Mouse (Mus musculus) forebrain, embryonic 14.5 days (tissue): ENCODE measurements at regions not wholly inside any gene's neighbourhood (a gene's known extent, or its start where the extent isn't known, plus 50 kb on each side); places are given as distances from the start of the nearest gene placed in this dataset.

Experiments
- ATAC-seq: fragments of 200-750 bp; cut with Nextera tagmentation; 2 replicates; pipeline ENCODE4 v1.8.0; 2017; ENCODE audit warnings: mild to moderate bottlenecking, moderate library complexity
- DNase-seq: peaks from one replicate; pipeline ENCODE4 v3.0.0-alpha.2; 2015; ENCODE audit warnings: low spot score
- H3K27ac ChIP-seq: fragments of 300-500 bp; sonication (generic); 2 replicates; pipeline ENCODE4 v1.5.1; 2014; ENCODE audit warnings: low read depth, mild to moderate bottlenecking, control low read depth, low read length, moderate library complexity
- H3K27me3 ChIP-seq: fragments of 300-500 bp; sonication (generic); replicated peaks from 2 replicates; pipeline ENCODE4 v1.6.1; 2014; ENCODE audit warnings: low read length, control low read depth, mixed read lengths; ENCODE audit not compliant: control insufficient read depth, insufficient read depth
- H3K36me3 ChIP-seq: fragments of 300-500 bp; sonication (generic); 2 replicates; pipeline ENCODE4 v1.6.1; 2014; ENCODE audit warnings: low read length, control low read depth; ENCODE audit not compliant: control insufficient read depth, insufficient read depth
- H3K4me1 ChIP-seq: fragments of 300-500 bp; sonication (generic); 2 replicates; pipeline ENCODE4 v1.6.1; 2014; ENCODE audit warnings: antibody characterized with exemption, low read length, control low read depth; ENCODE audit not compliant: control insufficient read depth, insufficient read depth
- H3K4me2 ChIP-seq: fragments of 300-500 bp; sonication (generic); 2 replicates; pipeline ENCODE4 v1.6.1; 2014; ENCODE audit warnings: mild to moderate bottlenecking, control low read depth, low read length
- H3K4me3 ChIP-seq: fragments of 300-500 bp; sonication (generic); 2 replicates; pipeline ENCODE4 v1.5.1; 2014; ENCODE audit warnings: low read depth, low read length, control low read depth
- H3K9ac ChIP-seq: fragments of 300-500 bp; sonication (generic); 2 replicates; pipeline ENCODE4 v1.6.1; 2014; ENCODE audit warnings: mild to moderate bottlenecking, low read length, control low read depth, moderate library complexity
- H3K9me3 ChIP-seq: fragments of 300-500 bp; sonication (generic); replicated peaks from 2 replicates; pipeline ENCODE4 v1.6.1; 2016; ENCODE audit warnings: low read length, control low read depth, mixed read lengths; ENCODE audit not compliant: control insufficient read depth
- WGBS: fragments of 180-500 bp; shearing (Covaris S2); extraction: QIAGEN DNeasy Blood & Tissue Kit; methylation state at CpG from one replicate; pipeline ENCODE4 v1.1.7; 2014; 5-methylcytosine and 5-hydroxymethylcytosine counted together

DNA sequence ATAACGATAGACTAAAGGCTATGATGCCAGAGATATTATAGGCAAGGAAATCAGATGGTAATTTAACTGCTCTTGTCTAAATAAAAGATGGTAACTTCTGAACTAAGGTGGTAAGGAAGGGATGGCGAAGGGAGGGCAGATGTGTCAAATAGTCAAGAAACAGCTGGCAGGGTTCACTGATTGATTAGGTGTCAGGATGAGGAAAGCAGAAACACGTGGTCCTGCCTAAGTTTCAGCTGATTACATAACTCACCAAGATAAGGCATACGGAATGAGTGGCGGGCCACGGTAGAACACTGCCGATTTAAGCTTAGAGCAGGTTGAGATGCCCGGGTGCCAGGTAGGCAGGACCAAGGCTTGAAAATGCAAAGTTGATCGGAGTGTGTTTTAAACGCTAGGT is 143.2 kb downstream of the Gm45692 start:
- WGBS = 97% methylated on average over 10 of the region's 10 CpGs
- ATAC-seq = no peak
- Histone ChIP-seq H3K4me1 (peaks cover 28% of the 10 kb centered on the region), H3K27me3 (no peaks in the 10 kb centered on the region), H3K4me2 (no peak overlapping the region), H3K9me3 (no peaks in the 10 kb centered on the region), H3K4me3 (no peak overlapping the region), H3K36me3 (no peaks in the 10 kb centered on the region), H3K9ac (no peak overlapping the region), H3K27ac (no peak overlapping the region)
- no peak for DNase-seq

DNA sequence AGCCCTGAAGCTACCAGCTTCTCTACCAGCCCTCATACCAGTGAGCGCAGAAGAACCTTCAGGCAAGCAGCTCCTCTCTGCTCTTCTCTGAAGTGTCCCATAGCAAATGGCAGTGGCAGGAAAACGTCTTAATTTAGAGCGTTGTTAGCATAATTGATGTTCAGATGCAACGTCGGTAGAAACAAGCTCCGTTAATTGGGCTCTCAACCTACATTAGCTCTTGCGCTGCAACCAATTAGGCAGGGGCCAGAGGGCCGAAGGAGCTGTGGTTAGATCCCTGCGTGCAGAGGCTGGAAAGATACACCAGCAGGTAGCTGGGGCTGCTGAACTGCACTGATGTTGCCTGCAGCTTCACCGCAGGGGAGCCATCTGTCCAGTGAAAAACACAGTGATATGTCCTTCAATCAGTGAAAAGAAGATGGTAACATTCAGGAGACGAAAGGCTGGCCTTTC is 145.6 kb downstream of the Gm45692 start:
- DNase-seq = peak; percentile 85
- peak overlapping the region; percentile 63 for H3K27ac ChIP-seq
- H3K4me3 ChIP-seq = no peak overlapping the region
- peaks cover 48% of the 10 kb centered on the region for H3K4me1 ChIP-seq
- WGBS = 4% methylated on average over 11 of the region's 11 CpGs
- peak; percentile 69 for ATAC-seq
- no peaks in the 10 kb centered on the region for H3K36me3 ChIP-seq
- no peaks in the 10 kb centered on the region for H3K9me3 ChIP-seq
- no peaks in the 10 kb centered on the region for H3K27me3 ChIP-seq
- no peak overlapping the region for H3K9ac ChIP-seq
- H3K4me2 ChIP-seq = peak overlapping the region; percentile 28

DNA sequence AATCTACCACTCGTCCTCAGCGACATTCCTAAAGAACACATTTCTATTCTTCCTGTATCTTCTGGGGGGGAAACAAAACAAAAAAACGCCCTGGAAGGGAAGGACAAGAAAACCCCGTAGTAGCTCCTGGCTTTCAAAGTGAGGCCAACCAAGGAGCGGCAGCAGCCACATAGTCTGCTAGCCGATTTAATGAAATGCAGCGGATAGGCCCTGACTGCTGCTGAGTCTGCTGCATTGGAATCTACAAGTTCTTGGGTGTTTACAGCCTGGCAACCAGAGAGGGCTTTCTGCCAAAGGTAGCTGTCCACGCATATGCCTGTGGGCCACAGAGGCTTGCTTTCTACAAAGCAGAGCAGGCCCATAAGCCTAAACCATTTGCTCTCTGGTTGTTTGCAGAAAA is 146.0 kb downstream of the Gm45692 start:
- peak overlapping the region; percentile 28 for H3K4me2 ChIP-seq
- DNase-seq (peak; percentile 77), ATAC-seq (peak; percentile 57)
- no peak overlapping the region for H3K4me3 ChIP-seq
- H3K4me1 ChIP-seq = peaks cover 48% of the 10 kb centered on the region
- H3K9me3 ChIP-seq = no peaks in the 10 kb centered on the region
- H3K27me3 ChIP-seq = no peaks in the 10 kb centered on the region
- no peaks in the 10 kb centered on the region for H3K36me3 ChIP-seq
- H3K9ac ChIP-seq = no peak overlapping the region
- WGBS = 3% methylated on average over 8 of the region's 8 CpGs
- peak overlapping the region; percentile 63 for H3K27ac ChIP-seq

DNA sequence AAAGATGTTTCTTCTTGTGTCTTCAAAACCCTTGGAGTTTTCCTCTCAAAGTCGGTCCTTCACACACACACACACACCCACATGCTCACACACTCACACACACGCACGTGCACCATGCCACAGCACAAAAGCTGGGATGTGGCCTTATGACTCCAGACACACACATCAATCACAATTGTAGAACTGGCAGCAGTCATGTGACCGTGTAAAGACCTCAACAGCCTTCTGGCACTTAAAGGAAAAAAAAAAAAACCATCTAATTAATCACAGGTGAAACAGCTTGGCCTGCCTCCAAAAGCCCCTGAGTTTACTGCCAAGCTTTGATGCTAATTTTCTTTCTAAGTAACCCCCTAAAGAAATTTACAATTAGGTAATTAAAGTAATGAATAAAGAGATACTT is 147.1 kb downstream of the Gm45692 start:
- DNase-seq (peak; percentile 80), ATAC-seq (peak; percentile 45)
- no peaks in the 10 kb centered on the region for H3K9me3 ChIP-seq
- peak overlapping the region; percentile 63; the same call in 1 of the 2 replicates for H3K27ac ChIP-seq
- peaks cover 48% of the 10 kb centered on the region for H3K4me1 ChIP-seq
- no peak overlapping the region for H3K4me2 ChIP-seq
- no peak overlapping the region for H3K4me3 ChIP-seq
- H3K9ac ChIP-seq = no peak overlapping the region
- WGBS = 8% methylated on average over 4 of the region's 4 CpGs
- H3K27me3 ChIP-seq = no peaks in the 10 kb centered on the region
- no peaks in the 10 kb centered on the region for H3K36me3 ChIP-seq

DNA sequence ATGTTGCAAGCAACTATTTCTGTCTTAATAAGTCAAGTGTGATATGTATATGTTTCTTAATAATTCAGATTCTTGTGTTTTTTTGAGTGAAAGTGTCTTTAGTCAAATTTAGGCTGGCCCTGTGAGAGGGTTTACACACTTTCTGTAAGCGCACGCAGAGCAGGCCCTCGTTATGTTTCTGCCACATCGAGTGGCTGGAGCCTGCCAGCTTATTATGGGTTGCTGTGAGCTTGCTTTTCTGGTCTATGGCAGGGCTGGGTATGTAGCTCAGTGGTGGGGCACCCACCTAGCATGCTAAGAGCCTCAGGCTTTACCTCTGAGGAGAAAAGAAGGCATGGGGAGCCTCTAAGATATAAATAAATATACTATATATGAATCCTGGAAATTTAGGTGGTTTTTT is 148.2 kb downstream of the Gm45692 start:
- Histone ChIP-seq H3K9me3 (no peaks in the 10 kb centered on the region), H3K4me3 (no peak overlapping the region), H3K27ac (no peak overlapping the region), H3K4me1 (peaks cover 48% of the 10 kb centered on the region), H3K36me3 (no peaks in the 10 kb centered on the region), H3K9ac (no peak overlapping the region), H3K27me3 (no peaks in the 10 kb centered on the region), H3K4me2 (no peak overlapping the region)
- WGBS = 23% methylated on average over 4 of the region's 4 CpGs
- ATAC-seq (no peak), DNase-seq (no peak)

DNA sequence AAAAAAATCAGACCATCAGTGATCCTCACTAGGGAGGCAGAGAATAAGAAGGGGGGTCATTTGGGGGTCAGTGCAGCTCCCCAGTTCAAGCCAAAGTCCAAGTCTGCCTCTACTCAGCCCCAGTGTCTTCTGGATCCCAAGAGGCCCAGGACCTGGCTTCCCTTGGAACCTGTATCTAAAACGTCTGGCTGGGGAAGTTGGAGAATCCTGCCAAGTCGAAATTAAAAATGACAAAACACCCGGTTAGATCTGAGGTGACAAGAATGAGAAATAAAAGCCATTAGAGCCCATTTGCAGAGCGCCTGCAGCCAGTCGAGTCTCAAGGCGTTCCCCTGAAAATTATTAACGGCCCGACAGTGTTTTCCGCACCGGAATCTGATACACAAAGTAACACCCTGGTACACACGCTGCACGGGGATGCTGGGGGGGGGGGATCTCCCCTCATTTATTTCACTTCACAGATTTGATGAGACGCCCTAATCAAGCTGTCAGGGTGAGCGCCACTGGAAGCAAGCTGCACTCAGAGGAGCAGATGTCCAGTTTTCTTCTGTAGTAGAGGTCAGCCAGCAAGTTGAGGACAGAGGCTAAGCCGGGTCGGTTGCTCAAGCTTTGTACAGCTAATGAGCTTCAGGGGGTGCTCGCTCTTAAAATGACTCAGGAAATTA is 149.5 kb downstream of the Gm45692 start:
- WGBS = 11% methylated on average over 17 of the region's 17 CpGs
- Histone ChIP-seq H3K27me3 (no peaks in the 10 kb centered on the region), H3K9ac (peak overlapping the region; percentile 32; the same call in 1 of the 2 replicates), H3K4me1 (peaks cover 55% of the 10 kb centered on the region), H3K4me2 (0 out of 2 replicates have a peak overlapping the region, but pooled peaks have one; percentile 3), H3K9me3 (no peaks in the 10 kb centered on the region), H3K36me3 (no peaks in the 10 kb centered on the region), H3K4me3 (no peak overlapping the region), H3K27ac (no peak overlapping the region; the same call in 1 of the 2 replicates)
- DNase-seq (peak; percentile 59), ATAC-seq (no peak)

DNA sequence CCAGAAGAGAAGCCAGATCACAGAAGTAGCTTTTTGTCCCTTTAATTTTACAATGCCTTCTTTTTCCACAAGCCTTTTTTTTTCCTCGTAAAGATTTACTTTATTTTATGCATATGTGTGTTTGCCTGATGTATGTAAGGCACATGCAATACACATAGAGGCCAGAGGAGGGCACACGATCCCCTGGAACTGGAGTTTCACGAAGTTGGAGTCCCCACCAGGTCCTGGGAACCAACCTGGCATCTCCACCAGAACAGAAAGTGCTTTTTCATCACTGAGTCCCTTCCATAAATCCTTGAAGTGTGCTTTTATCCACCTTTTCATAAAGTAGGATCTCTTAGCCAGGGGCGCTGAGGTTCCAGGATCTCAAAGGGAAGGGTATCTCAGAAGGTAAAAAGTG is 152.8 kb downstream of the Gm45692 start:
- no peak overlapping the region for H3K27ac ChIP-seq
- no peak overlapping the region for H3K4me3 ChIP-seq
- WGBS = 31% methylated on average over 4 of the region's 4 CpGs
- no peak overlapping the region for H3K9ac ChIP-seq
- DNase-seq = peak; percentile 51
- H3K36me3 ChIP-seq = no peaks in the 10 kb centered on the region
- ATAC-seq = no peak
- no peaks in the 10 kb centered on the region for H3K27me3 ChIP-seq
- peaks cover 28% of the 10 kb centered on the region for H3K4me1 ChIP-seq
- no peak overlapping the region for H3K4me2 ChIP-seq
- no peaks in the 10 kb centered on the region for H3K9me3 ChIP-seq

DNA sequence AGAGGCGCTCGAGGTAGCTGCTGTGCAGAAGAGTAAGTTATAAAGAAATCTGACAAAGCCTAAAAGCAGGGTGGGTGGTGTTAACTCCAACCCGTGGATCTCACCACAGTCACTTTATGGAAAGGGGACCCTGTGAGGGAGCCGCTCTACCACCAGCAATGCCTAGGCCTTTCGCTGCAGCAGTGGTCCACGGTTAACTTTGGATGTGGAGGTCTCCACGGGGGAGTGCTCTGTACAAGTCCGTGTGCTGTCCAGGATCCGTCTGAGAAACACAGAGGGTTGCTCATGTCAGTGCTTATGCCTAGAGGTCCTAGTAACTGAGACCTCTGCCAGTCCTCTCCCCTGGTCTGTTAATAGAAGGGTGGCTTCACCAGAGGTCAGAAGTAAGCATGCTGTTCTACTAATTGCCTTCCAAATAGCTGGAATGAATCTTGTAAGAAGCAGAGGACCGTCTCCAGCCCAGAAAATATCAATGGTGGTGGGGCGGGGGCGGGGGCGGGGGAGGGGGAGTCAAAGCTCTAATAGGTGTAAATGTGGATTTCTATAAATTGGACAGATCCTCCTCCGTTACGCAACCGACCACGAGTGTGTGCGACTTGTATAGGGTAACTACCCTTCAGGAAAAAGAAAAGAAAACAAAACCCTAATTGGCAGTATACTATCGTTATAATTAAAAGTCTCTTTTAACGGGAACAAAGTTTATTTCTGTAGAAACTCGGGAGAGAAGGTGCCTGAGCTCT is 153.5 kb downstream of the Gm45692 start:
- H3K27ac ChIP-seq = no peak overlapping the region
- WGBS = 24% methylated on average over 21 of the region's 21 CpGs
- H3K4me3 ChIP-seq = no peak overlapping the region

DNA sequence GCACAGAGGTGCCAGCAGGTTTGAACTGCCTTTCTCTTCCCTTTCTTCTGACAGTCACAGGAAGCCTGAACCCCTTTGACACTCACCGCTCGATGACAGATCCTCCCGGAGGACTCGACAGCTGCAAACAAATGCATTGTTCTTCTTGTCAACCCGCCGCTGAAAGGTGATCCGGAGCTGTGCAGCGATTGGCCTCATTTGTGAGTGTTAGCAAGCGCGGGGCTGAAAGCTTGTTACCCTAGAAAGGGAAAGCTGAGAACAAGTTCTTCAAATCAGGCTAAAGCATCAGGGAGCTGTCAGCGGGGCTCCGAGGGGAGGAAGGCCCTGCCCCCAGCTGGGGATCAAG is 154.1 kb downstream of the Gm45692 start:
- peak; percentile 67 for DNase-seq
- ATAC-seq = peak; percentile 60
- Histone ChIP-seq H3K4me2 (peak overlapping the region; percentile 29), H3K27ac (no peak overlapping the region), H3K4me1 (peaks cover 20% of the 10 kb centered on the region), H3K9me3 (no peaks in the 10 kb centered on the region), H3K36me3 (no peaks in the 10 kb centered on the region), H3K4me3 (no peak overlapping the region), H3K9ac (no peak overlapping the region), H3K27me3 (no peaks in the 10 kb centered on the region)
- 1% methylated on average over 12 of the region's 12 CpGs for WGBS

More for the DNA sequence above, 153.5 kb downstream of the Gm45692 start:
- DNase-seq = no peak
- peaks cover 26% of the 10 kb centered on the region for H3K4me1 ChIP-seq
- H3K4me2 ChIP-seq = peak overlapping the region; percentile 29
- H3K9me3 ChIP-seq = no peaks in the 10 kb centered on the region
- H3K27me3 ChIP-seq = no peaks in the 10 kb centered on the region
- no peak; the same call in 1 of the 2 replicates for ATAC-seq
- no peaks in the 10 kb centered on the region for H3K36me3 ChIP-seq
- no peak overlapping the region for H3K9ac ChIP-seq
